In the genomic region with DNA sequence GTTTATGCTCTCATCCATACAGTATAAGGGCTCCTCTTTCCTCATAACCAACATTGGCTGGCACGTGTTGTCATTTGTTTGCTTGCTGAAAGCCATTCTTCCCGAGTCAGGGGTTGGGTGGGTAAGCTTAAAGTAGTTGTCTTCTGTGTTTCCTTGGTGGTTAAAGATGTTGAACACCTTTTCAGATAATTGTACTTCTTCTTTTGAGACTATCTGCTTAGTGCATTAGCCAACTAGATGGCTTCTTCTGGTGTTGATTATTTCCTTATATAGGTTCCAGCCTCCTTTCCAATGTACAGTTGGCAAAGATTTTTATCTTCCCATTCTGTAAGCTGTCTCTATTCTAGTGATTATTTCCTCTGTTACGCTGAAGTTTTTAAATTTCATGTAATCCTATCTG, we compare ENCODE assay signal across 17 mouse cellular contexts.
DNase-seq lines count a peak whose midpoint lies in the region; TF ChIP-seq lines count a peak whose summit lies in the region.
"Had no signal": no experiment of that assay in that cellular context is flagged by ENCODE, and none has a peak within 500 bp of the region (broad histone marks: within the 10 kb centered on the region; RNA-seq: fewer than 3 reads in every experiment).

No protein-coding gene starts in this region.

- DNase-seq in MEL (ENCODE audit: low read depth, low spot score) = peak; percentile 60
- DNase-seq in kidney, postnatal 36 days = no peak
- DNase-seq: adrenal gland, adult 2 months; adrenal gland, adult 8-10 months; adrenal gland, postnatal 10 days; adrenal gland, postnatal 14 days; adrenal gland, postnatal 25 days; adrenal gland, postnatal 36 days; B cell, adult 2 months; cerebellum, adult 11 months; cerebellum, adult 11-12 months; cerebellum, adult 18-20 months; cerebellum, adult 2 months; cerebellum, adult 8-10 months had no signal

- H3K9ac ChIP-seq in MEL (ENCODE audit: control insufficient read depth, low read depth, low read length, poor library complexity, severe bottlenecking) = no peak overlapping the region

- H3K27me3 ChIP-seq in MEL (ENCODE audit: control insufficient read depth in 1 of 2, insufficient read depth in 2 of 2, low read length in 2 of 2) = no peaks in the 10 kb centered on the region
- H3K27me3 ChIP-seq: CH12.LX, Patski had no signal

- TF ChIP-seq CTCF in MEL (IDR thresholded peaks at IDR 0.05 in 2 of 3, conservative IDR thresholded peaks at IDR 0.05 in 1 of 3; ENCODE audit: control insufficient read depth in 1 of 3, insufficient read depth in 1 of 3, low read depth in 2 of 3, low read length in 3 of 3, poor library complexity in 1 of 3, severe bottlenecking in 1 of 3) = no peak

- H3K27ac ChIP-seq in MEL (ENCODE audit: control insufficient read depth, low read depth, low read length) = no peak overlapping the region

- peak; percentile 62 to 72; a peak in 3 of 4 replicates for TF ChIP-seq EP300 in MEL (IDR thresholded peaks at IDR 0.05; ENCODE audit: low read depth in 1 of 2, low read length in 2 of 2)

- H3K4me3 ChIP-seq in MEL (ENCODE audit: control insufficient read depth in 1 of 2, insufficient read depth in 1 of 2, low read depth in 2 of 2, low read length in 2 of 2) = no peak overlapping the region

- no peaks in the 10 kb centered on the region for H3K79me2 ChIP-seq in MEL (ENCODE audit: control insufficient read depth, insufficient read depth, low read length, poor library complexity)

- peaks cover 1 to 11% of the 10 kb centered on the region in 2 experiments for H3K36me3 ChIP-seq in MEL (ENCODE audit: control insufficient read depth in 1 of 2, insufficient read depth in 2 of 2, low read length in 2 of 2)

- peaks cover 3 to 12% of the 10 kb centered on the region in 2 experiments for H3K4me1 ChIP-seq in MEL (ENCODE audit: control insufficient read depth in 1 of 2, insufficient read depth in 2 of 2, low read length in 2 of 2)

- TF ChIP-seq RAD21 in MEL (IDR thresholded peaks at IDR 0.05; ENCODE audit: low read depth, low read length) = no peak

- H3K9me3 ChIP-seq in MEL (replicated peaks; ENCODE audit: insufficient read depth, low read length) = no peaks in the 10 kb centered on the region
- H3K9me3 ChIP-seq: G1E had no signal

- no peak for TF ChIP-seq POLR2A in MEL (IDR thresholded peaks at IDR 0.05; ENCODE audit: control insufficient read depth in 1 of 2, insufficient read depth in 1 of 2, low read depth in 1 of 2, low read length in 2 of 2, poor library complexity in 1 of 2)

TF ChIP-seq in MEL, 35 proteins besides CTCF, POLR2A, EP300 and RAD21:
- TF ChIP-seq UBTF (IDR thresholded peaks at IDR 0.05; ENCODE audit: borderline replicate concordance, insufficient read depth, low read depth, low read length) (no peak), BHLHE40 (IDR thresholded peaks at IDR 0.05; ENCODE audit: borderline replicate concordance, low read depth, low read length) (peak; percentile 23; the same call in 1 of the 2 replicates), POLR2AphosphoS5 (IDR thresholded peaks at IDR 0.05; ENCODE audit: borderline replicate concordance, low read depth, low read length) (no peak), MAZ (IDR thresholded peaks at IDR 0.05; ENCODE audit: low read depth, low read length) (no peak), MXI1 (IDR thresholded peaks at IDR 0.05; ENCODE audit: low read depth, low read length) (no peak), ETS1 (IDR thresholded peaks at IDR 0.05; ENCODE audit: low read depth, low read length) (peak; percentile 41; the same call in 1 of the 2 replicates), GATA1 (IDR thresholded peaks at IDR 0.05; ENCODE audit: low read depth, low read length) (peak; percentile 60), USF1 (IDR thresholded peaks at IDR 0.05; ENCODE audit: low read depth, low read length) (no peak), CHD2 (IDR thresholded peaks at IDR 0.05; ENCODE audit: low read length) (no peak), NRF1 (IDR thresholded peaks at IDR 0.05; ENCODE audit: insufficient read depth, low read depth, low read length, poor library complexity, severe bottlenecking) (no peak), MAX (IDR thresholded peaks at IDR 0.05; ENCODE audit: low read length) (no peak), TAL1 (IDR thresholded peaks at IDR 0.05; ENCODE audit: low read length) (peak; percentile 27), POLR2AphosphoS2 (IDR thresholded peaks at IDR 0.05; ENCODE audit: low read length) (no peak), TCF12 (IDR thresholded peaks at IDR 0.05; ENCODE audit: low read depth, low read length) (peak; percentile 64; the same call in 1 of the 2 replicates)
